ENCODE assay signal across 8 mouse cellular contexts in genomic region chr6:120592031-120592681, GRCm38 (mm10).
DNase-seq lines count a peak whose midpoint lies in the region; ATAC-seq and TF ChIP-seq lines count a peak whose summit lies in the region.

No protein-coding gene starts in this region.

- no peak for TF ChIP-seq CTCF in E14TG2a.4 (conservative IDR thresholded peaks at IDR 0.05; ENCODE audit: low read length)

- ATAC-seq in embryonic facial prominence, embryonic 12.5 days (ENCODE audit: insufficient number of reproducible peaks, insufficient read depth, low FRiP score, low TSS enrichment), result 0 out of 2 replicates have a peak, but pooled peaks have one; percentile 16
- ATAC-seq in neural tube, embryonic 14.5 days (ENCODE audit: low read depth), result peak; percentile 60; the same call in 1 of the 2 replicates

- H3K27me3 ChIP-seq in E14TG2a.4 (ENCODE audit: insufficient read depth, low read length), result peaks cover 23% of the 10 kb centered on the region
- H3K27me3 ChIP-seq in embryonic facial prominence, embryonic 12.5 days, result no peaks in the 10 kb centered on the region
- H3K27me3 ChIP-seq in limb, embryonic 10.5 days (ENCODE audit: low read depth, poor library complexity, severe bottlenecking), result no peaks in the 10 kb centered on the region
- H3K27me3 ChIP-seq in neural tube, embryonic 14.5 days (ENCODE audit: control insufficient read depth, insufficient read depth, low read length), result no peaks in the 10 kb centered on the region

- no peak overlapping the region for H3K27ac ChIP-seq in embryonic facial prominence, embryonic 12.5 days
- peak overlapping the region; percentile 85 for H3K27ac ChIP-seq in limb, embryonic 10.5 days
- peak overlapping the region; percentile 55; the same call in 1 of the 2 replicates for H3K27ac ChIP-seq in neural tube, embryonic 14.5 days (ENCODE audit: low read depth, low read length)

- H3K4me3 ChIP-seq in E14TG2a.4 (replicated peaks; ENCODE audit: low read length), result peak overlapping the region; percentile 50
- H3K4me3 ChIP-seq in embryonic facial prominence, embryonic 12.5 days, result no peak overlapping the region
- peak overlapping the region; percentile 30 for H3K4me3 ChIP-seq in limb, embryonic 10.5 days
- no peak overlapping the region for H3K4me3 ChIP-seq in neural tube, embryonic 14.5 days (ENCODE audit: low read depth, low read length)

- peaks cover 21% of the 10 kb centered on the region for H3K4me1 ChIP-seq in E14TG2a.4 (replicated peaks; ENCODE audit: low read depth, low read length)
- peaks cover 13% of the 10 kb centered on the region for H3K4me1 ChIP-seq in embryonic facial prominence, embryonic 12.5 days
- peaks cover 41% of the 10 kb centered on the region for H3K4me1 ChIP-seq in limb, embryonic 10.5 days
- peaks cover 8% of the 10 kb centered on the region; the same call in 1 of the 2 replicates for H3K4me1 ChIP-seq in neural tube, embryonic 14.5 days (ENCODE audit: control insufficient read depth, insufficient read depth, low read length)

- intact Hi-C loops in heart, postnatal 14 days (cut with DNase I), result no loop called here

- 3% methylated on average over 17 of the region's 17 CpGs for WGBS in embryonic facial prominence, embryonic 12.5 days
- under 1% methylated on average over 17 of the region's 17 CpGs for WGBS in limb, embryonic 10.5 days
- WGBS in neural tube, embryonic 14.5 days, result 4% methylated on average over 17 of the region's 17 CpGs

- no peaks in the 10 kb centered on the region for H3K36me3 ChIP-seq in E14TG2a.4 (ENCODE audit: insufficient read depth, low read length)
- no peaks in the 10 kb centered on the region for H3K36me3 ChIP-seq in embryonic facial prominence, embryonic 12.5 days
- no peaks in the 10 kb centered on the region for H3K36me3 ChIP-seq in limb, embryonic 10.5 days
- H3K36me3 ChIP-seq in neural tube, embryonic 14.5 days (ENCODE audit: control insufficient read depth, insufficient read depth, low read length), result no peaks in the 10 kb centered on the region

- no peaks in the 10 kb centered on the region for H3K9me3 ChIP-seq in E14TG2a.4 (ENCODE audit: low read length)
- H3K9me3 ChIP-seq in embryonic facial prominence, embryonic 12.5 days, result no peaks in the 10 kb centered on the region
- H3K9me3 ChIP-seq in limb, embryonic 10.5 days (replicated peaks), result no peaks in the 10 kb centered on the region
- no peaks in the 10 kb centered on the region for H3K9me3 ChIP-seq in neural tube, embryonic 14.5 days (ENCODE audit: control insufficient read depth, low read length)

- H3K4me2 ChIP-seq in embryonic facial prominence, embryonic 12.5 days (replicated peaks), result peak overlapping the region; percentile 27; the same call in 1 of the 2 replicates
- peak overlapping the region; percentile 23; the same call in 1 of the 2 replicates for H3K4me2 ChIP-seq in neural tube, embryonic 14.5 days (ENCODE audit: low read depth, low read length)

- peak; percentile 15 to 42 for DNase-seq in frontal cortex, postnatal 10 days (ENCODE audit: low spot score in 2 of 2)
- DNase-seq in frontal cortex, adult 2 months (ENCODE audit: extremely low spot score in 1 of 2, low spot score in 1 of 2), result no peak
- peak; percentile 8 to 26 for DNase-seq in heart, postnatal 14 days
- DNase-seq in limb, embryonic 10.5 days (ENCODE audit: low spot score), result peak; percentile 71
- DNase-seq in layer of hippocampus, postnatal 25 days (ENCODE audit: extremely low spot score in 1 of 2, low spot score in 1 of 2), result no peak

- no peak overlapping the region for H3K9ac ChIP-seq in embryonic facial prominence, embryonic 12.5 days
- no peak overlapping the region for H3K9ac ChIP-seq in neural tube, embryonic 14.5 days (replicated peaks; ENCODE audit: low read depth, low read length)

Comparison
In these comparisons a context has a peak if more than half of its experiments do, and no peak if none do; other contexts are left out.
1. DNase-seq: peak in frontal cortex, postnatal 10 days (2 of 2), heart, postnatal 14 days (2 of 2) and limb, embryonic 10.5 days (single experiment); none in frontal cortex, adult 2 months (0 of 2) and layer of hippocampus, postnatal 25 days (0 of 2).
2. H3K4me3 ChIP-seq: peak in E14TG2a.4 (single experiment) and limb, embryonic 10.5 days (single experiment); none in embryonic facial prominence, embryonic 12.5 days (single experiment) and neural tube, embryonic 14.5 days (single experiment).